ENCODE assay signal across 8 mouse cellular contexts in genomic region chr7:44815721-44816469, GRCm38 (mm10). TPM values are rescaled to one million over a fixed set of nuclear protein-coding genes. Genes with fewer than 3 reads are reported as not detected.
DNase-seq lines count a peak whose midpoint lies in the region; ATAC-seq lines count a peak whose summit lies in the region.

Gene Nup62 (plus strand): TSS chr7:44816088.
Gene Il4i1 (plus strand): TSS chr7:44816387.

- H3K4me3 ChIP-seq in brown adipose tissue, adult 24 weeks (ENCODE audit: insufficient read depth, low read depth, low read length): peak within 1 kb of the TSS; percentile 79
- H3K4me3 ChIP-seq in heart, embryonic 13.5 days: peak within 1 kb of the TSS; percentile 90
- H3K4me3 ChIP-seq in liver, embryonic 12.5 days: peak within 1 kb of the TSS; percentile 84
- peak within 1 kb of the TSS; percentile 88 for H3K4me3 ChIP-seq in stomach, embryonic 15.5 days (replicated peaks)

- DNase-seq in CD4-positive, CD25-positive, alpha-beta regulatory T cell, adult 2 months (ENCODE audit: low read depth, low spot score): peak; percentile 99
- peak; percentile 97 for DNase-seq in fat pad, adult 2 months (ENCODE audit: extremely low read depth, low read depth, low spot score)
- DNase-seq in kidney, postnatal 10 days: peak; percentile 100
- DNase-seq in natural killer cell, adult 2 months (ENCODE audit: low spot score in 2 of 2): peak; percentile 99

- peak within 1 kb of the TSS; percentile 85 for H3K27ac ChIP-seq in brown adipose tissue, adult 24 weeks (replicated peaks; ENCODE audit: low read depth, low read length)
- H3K27ac ChIP-seq in heart, embryonic 13.5 days (replicated peaks): peak within 1 kb of the TSS; percentile 99
- peak within 1 kb of the TSS; percentile 97 for H3K27ac ChIP-seq in liver, embryonic 12.5 days
- peak within 1 kb of the TSS; percentile 98 for H3K27ac ChIP-seq in stomach, embryonic 15.5 days

- ATAC-seq in heart, embryonic 13.5 days (ENCODE audit: extremely low read depth, insufficient number of reproducible peaks, low FRiP score, low TSS enrichment): peak; percentile 84
- ATAC-seq in liver, embryonic 12.5 days: peak; percentile 89
- peak; percentile 94 for ATAC-seq in stomach, embryonic 15.5 days (ENCODE audit: insufficient read depth, low FRiP score, low read depth)

- peaks cover 35% of the 10 kb centered on the region for H3K36me3 ChIP-seq in heart, embryonic 13.5 days
- H3K36me3 ChIP-seq in liver, embryonic 12.5 days: peaks cover 51% of the 10 kb centered on the region
- peaks cover 4% of the 10 kb centered on the region; the same call in 1 of the 2 replicates for H3K36me3 ChIP-seq in stomach, embryonic 15.5 days

- peak within 1 kb of the TSS; percentile 86 for H3K4me2 ChIP-seq in heart, embryonic 13.5 days
- H3K4me2 ChIP-seq in liver, embryonic 12.5 days: peak within 1 kb of the TSS; percentile 88
- H3K4me2 ChIP-seq in stomach, embryonic 15.5 days: peak within 1 kb of the TSS; percentile 82

- H3K4me1 ChIP-seq in brown adipose tissue, adult 24 weeks (ENCODE audit: control insufficient read depth, insufficient read depth, insufficient read length, low read length): peaks cover 20% of the 10 kb centered on the region
- peaks cover 47% of the 10 kb centered on the region for H3K4me1 ChIP-seq in heart, embryonic 13.5 days
- H3K4me1 ChIP-seq in liver, embryonic 12.5 days: peaks cover 63% of the 10 kb centered on the region
- H3K4me1 ChIP-seq in stomach, embryonic 15.5 days: peaks cover 36% of the 10 kb centered on the region

- WGBS in heart, embryonic 13.5 days: under 1% methylated on average over 62 of the region's 62 CpGs
- 0% methylated on average over 62 of the region's 62 CpGs for WGBS in liver, embryonic 12.5 days (ENCODE audit: insufficient replicate concordance)
- WGBS in stomach, embryonic 15.5 days: under 1% methylated on average over 61 of the region's 62 CpGs

- H3K9ac ChIP-seq in heart, embryonic 13.5 days: peak within 1 kb of the TSS; percentile 98
- H3K9ac ChIP-seq in liver, embryonic 12.5 days: peak within 1 kb of the TSS; percentile 97
- peak within 1 kb of the TSS; percentile 95 for H3K9ac ChIP-seq in stomach, embryonic 15.5 days

- H3K27me3 ChIP-seq in heart, embryonic 13.5 days (replicated peaks): no peaks in the 10 kb centered on the region
- H3K27me3 ChIP-seq in liver, embryonic 12.5 days (replicated peaks): no peaks in the 10 kb centered on the region
- no peaks in the 10 kb centered on the region for H3K27me3 ChIP-seq in stomach, embryonic 15.5 days (replicated peaks)

- H3K9me3 ChIP-seq in heart, embryonic 13.5 days: no peaks in the 10 kb centered on the region
- no peaks in the 10 kb centered on the region for H3K9me3 ChIP-seq in liver, embryonic 12.5 days (replicated peaks)
- no peaks in the 10 kb centered on the region for H3K9me3 ChIP-seq in stomach, embryonic 15.5 days

RNA-seq across cellular contexts. Expression of gene Nup62, which starts in this region (rescaled TPM):
- 8.2 and 17.3 TPM in 2 replicates for polyA plus RNA-seq in brown adipose tissue, adult 24 weeks (2012; ENCODE audit: insufficient read depth, insufficient read length, missing spikeins)
- 77.5 and 80.3 TPM in 2 replicates for polyA plus RNA-seq in heart, embryonic 13.5 days (2015; fragmentation: Nextera tagmentation; extraction: Ambion mirVana)
- polyA plus RNA-seq in liver, embryonic 12.5 days (2016; fragmentation: Nextera tagmentation; extraction: Ambion mirVana): 82.6 and 84.9 TPM in 2 replicates
- polyA plus RNA-seq in stomach, embryonic 15.5 days (2015; fragmentation: Nextera tagmentation; extraction: Ambion mirVana): 79.3 and 79.8 TPM in 2 replicates

RNA-seq across cellular contexts. Expression of gene Il4i1, which starts in this region (rescaled TPM):
- 0.54 and 1.2 TPM in 2 replicates for polyA plus RNA-seq in brown adipose tissue, adult 24 weeks (2012; ENCODE audit: insufficient read depth, insufficient read length, missing spikeins)
- 0.51 and 0.70 TPM in 2 replicates for polyA plus RNA-seq in heart, embryonic 13.5 days (2015; fragmentation: Nextera tagmentation; extraction: Ambion mirVana)
- 0.59 and 0.64 TPM in 2 replicates for polyA plus RNA-seq in liver, embryonic 12.5 days (2016; fragmentation: Nextera tagmentation; extraction: Ambion mirVana)
- polyA plus RNA-seq in stomach, embryonic 15.5 days (2015; fragmentation: Nextera tagmentation; extraction: Ambion mirVana): 1.3 and 1.4 TPM in 2 replicates

Comparison
In these comparisons a context has a peak if more than half of its experiments do, and no peak if none do; other contexts are left out.
1. Peak in every context shown above with its lines: DNase-seq, ATAC-seq, H3K4me3 ChIP-seq and H3K27ac ChIP-seq.